Mouse (Mus musculus) liver, embryonic 16.5 days (tissue): ENCODE data around the gene Ccdc136. TPM values are rescaled to one million over a fixed set of nuclear protein-coding genes. Genes with fewer than 3 reads are reported as not detected.
"Not testable (repeated sequence)": the region's sequence is repeated elsewhere in the genome, so short reads cannot be mapped to it uniquely, and the experiment has no call there.

Experiments
- ATAC-seq: fragments of 200-750 bp; cut with Nextera tagmentation; 2 replicates; pipeline ENCODE4 v1.8.0; 2017; ENCODE audit warnings: low read depth, mild to moderate bottlenecking, moderate number of reproducible peaks, moderate library complexity
- H3K27ac ChIP-seq: fragments of 300-500 bp; sonication (generic); 2 replicates; pipeline ENCODE4 v1.5.1; 2014; ENCODE audit warnings: mild to moderate bottlenecking, low read length
- H3K27me3 ChIP-seq: fragments of 300-500 bp; sonication (generic); 2 replicates; pipeline ENCODE4 v1.6.1; 2014; ENCODE audit warnings: low read depth, low read length, mixed read lengths; ENCODE audit not compliant: control insufficient read depth, insufficient read depth
- H3K36me3 ChIP-seq: fragments of 300-500 bp; sonication (generic); 2 replicates; pipeline ENCODE4 v1.6.1; 2014; ENCODE audit warnings: mild to moderate bottlenecking; ENCODE audit not compliant: control insufficient read depth, insufficient read depth
- H3K4me1 ChIP-seq: fragments of 300-500 bp; sonication (generic); 2 replicates; pipeline ENCODE4 v1.6.1; 2014; ENCODE audit warnings: low read depth, low read length, mixed read lengths; ENCODE audit not compliant: control insufficient read depth
- H3K4me2 ChIP-seq: fragments of 300-500 bp; sonication (generic); 2 replicates; pipeline ENCODE4 v1.6.1; 2014; ENCODE audit warnings: low read depth, low read length, mixed read lengths
- H3K4me3 ChIP-seq: fragments of 300-500 bp; sonication (generic); 2 replicates; pipeline ENCODE4 v1.5.1; 2014; ENCODE audit warnings: low read depth, mild to moderate bottlenecking, low read length
- H3K9ac ChIP-seq: fragments of 300-500 bp; sonication (generic); 2 replicates; pipeline ENCODE4 v1.6.1; 2014; ENCODE audit warnings: low read depth, low read length
- H3K9me3 ChIP-seq: fragments of 300-500 bp; sonication (generic); replicated peaks from 2 replicates; pipeline ENCODE4 v1.6.1; 2016; ENCODE audit warnings: low read length; ENCODE audit not compliant: control insufficient read depth
- WGBS: fragments of 180-500 bp; shearing (Covaris S2); extraction: QIAGEN DNeasy Blood & Tissue Kit; methylation state at CpG from one replicate; pipeline ENCODE4 v1.1.7; 2014; ENCODE audit not compliant: insufficient replicate concordance; 5-methylcytosine and 5-hydroxymethylcytosine counted together
- polyA plus RNA-seq: library from polyadenylated mRNA; unstranded; fragments of >200 nt; fragmentation: Nextera tagmentation; extraction: Ambion mirVana; gene quantifications from 2 replicates; pipeline ENCODE4 v1.2.1, GENCODE M21; 2015

Ccdc136 gene
- polyA plus RNA-seq = 0.09 and 0.34 TPM in 2 replicates

DNA sequence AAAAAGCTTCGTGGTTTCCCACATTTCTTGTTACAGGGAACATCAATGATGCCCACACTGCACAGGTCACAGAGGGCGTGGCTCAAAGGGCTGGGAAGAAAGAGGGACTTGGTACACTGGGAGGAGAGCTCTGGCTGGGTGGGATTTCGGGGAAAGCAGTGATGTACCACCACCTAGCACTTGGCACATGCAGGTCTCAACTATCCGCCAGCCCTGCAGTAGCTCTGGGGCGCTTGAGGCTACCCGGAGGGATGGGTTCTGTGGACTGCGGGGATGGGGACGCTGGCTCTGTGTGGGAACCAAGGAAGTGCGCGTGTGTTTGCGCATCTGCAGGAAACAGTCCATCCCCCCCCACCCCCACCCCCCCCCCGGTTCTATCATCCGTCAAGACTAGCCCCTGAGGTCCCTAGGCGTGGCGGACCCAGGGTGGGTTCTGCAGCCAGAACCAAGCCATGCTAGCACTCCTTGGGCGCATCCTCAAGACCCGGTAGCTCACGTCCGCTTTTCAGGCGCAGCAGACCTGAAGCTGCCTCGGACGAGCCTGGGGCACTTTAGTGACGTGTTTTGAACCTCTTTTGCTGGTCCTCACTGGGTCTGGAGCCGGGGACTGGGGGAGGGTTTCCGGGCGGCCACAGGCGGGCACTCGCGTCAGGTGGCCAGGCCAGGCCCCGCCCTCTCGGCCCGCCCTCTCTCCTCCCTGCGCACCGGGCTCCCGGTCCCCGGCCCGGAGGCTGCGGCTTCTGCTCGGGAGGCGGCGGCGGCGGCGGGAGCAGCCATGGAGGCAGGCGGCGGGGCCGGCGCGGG lies at the start of gene Ccdc136:
Gene Ccdc136 (plus strand): TSS at position 400 of the 804 bp plus-strand sequence.
- no peak within 1 kb of the TSS for H3K27ac ChIP-seq
- H3K36me3 ChIP-seq = no peaks in the 10 kb centered on the region
- H3K4me2 ChIP-seq = peak within 1 kb of the TSS; percentile 59
- no peak within 1 kb of the TSS for H3K9ac ChIP-seq
- H3K27me3 ChIP-seq = peaks cover 55% of the 10 kb centered on the region
- H3K4me3 ChIP-seq = peak within 1 kb of the TSS; percentile 48
- peak; percentile 67 for ATAC-seq
- H3K4me1 ChIP-seq = no peaks in the 10 kb centered on the region; the same call in 1 of the 2 replicates
- H3K9me3 ChIP-seq = no peaks in the 10 kb centered on the region
- under 1% methylated on average over 48 of the region's 49 CpGs for WGBS

DNA sequence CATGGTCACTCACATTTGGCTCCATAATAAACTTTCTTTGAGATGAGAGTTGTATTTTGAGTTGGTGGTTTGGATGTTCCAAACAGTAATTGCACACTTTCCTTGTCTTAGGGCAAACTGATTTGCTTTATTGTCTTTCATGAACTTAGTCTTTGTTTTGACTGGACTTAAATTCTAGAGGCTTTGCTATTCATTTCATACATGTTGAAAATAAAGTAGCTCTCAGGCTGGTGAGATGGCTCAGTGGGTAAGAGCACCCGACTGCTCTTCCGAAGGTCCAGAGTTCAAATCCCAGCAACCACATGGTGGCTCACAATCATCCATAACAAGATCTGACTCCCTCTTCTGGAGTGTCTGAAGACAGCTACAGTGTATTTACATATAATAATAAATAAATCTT lies 49.6 kb upstream of the Ccdc136 start:
- H3K9me3 ChIP-seq = not testable (repeated sequence)

DNA sequence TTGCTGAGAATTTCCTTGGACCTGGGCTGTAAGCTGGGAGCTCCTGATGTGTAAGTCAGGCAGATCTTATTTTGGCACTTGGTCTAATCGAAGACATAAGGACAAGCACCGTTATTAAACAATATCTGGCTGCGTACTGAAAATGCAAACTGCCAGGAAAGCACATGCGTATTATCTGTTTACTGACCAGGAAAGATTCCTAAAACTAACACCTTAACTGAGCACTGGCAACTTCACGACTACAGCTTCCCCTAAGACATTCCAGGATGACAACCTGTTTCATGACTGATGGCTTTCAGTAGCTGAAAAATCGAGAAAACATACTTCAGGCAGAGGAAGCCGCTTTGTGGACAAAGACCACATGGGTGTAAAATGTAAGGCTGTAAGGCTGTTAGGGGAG lies 48.9 kb upstream of the Ccdc136 start:
- peaks cover 11% of the 10 kb centered on the region for H3K4me1 ChIP-seq
- ATAC-seq = no peak
- peak overlapping the region; percentile 92 for H3K4me2 ChIP-seq
- no peaks in the 10 kb centered on the region for H3K9me3 ChIP-seq
- peak overlapping the region; percentile 90 for H3K4me3 ChIP-seq
- 41% methylated on average over 7 of the region's 7 CpGs for WGBS
- H3K36me3 ChIP-seq = no peaks in the 10 kb centered on the region
- H3K27me3 ChIP-seq = no peaks in the 10 kb centered on the region
- H3K9ac ChIP-seq = peak overlapping the region; percentile 80
- peak overlapping the region; percentile 84 for H3K27ac ChIP-seq

More for the DNA sequence above, 49.6 kb upstream of the Ccdc136 start:
- H3K4me3 ChIP-seq, H3K36me3 ChIP-seq, ATAC-seq, H3K27ac ChIP-seq, H3K4me2 ChIP-seq, H3K9ac ChIP-seq, H3K27me3 ChIP-seq: not testable (repeated sequence)
- WGBS = 84% methylated on average over 2 of the region's 2 CpGs
- H3K4me1 ChIP-seq = peaks cover 11% of the 10 kb centered on the region

DNA sequence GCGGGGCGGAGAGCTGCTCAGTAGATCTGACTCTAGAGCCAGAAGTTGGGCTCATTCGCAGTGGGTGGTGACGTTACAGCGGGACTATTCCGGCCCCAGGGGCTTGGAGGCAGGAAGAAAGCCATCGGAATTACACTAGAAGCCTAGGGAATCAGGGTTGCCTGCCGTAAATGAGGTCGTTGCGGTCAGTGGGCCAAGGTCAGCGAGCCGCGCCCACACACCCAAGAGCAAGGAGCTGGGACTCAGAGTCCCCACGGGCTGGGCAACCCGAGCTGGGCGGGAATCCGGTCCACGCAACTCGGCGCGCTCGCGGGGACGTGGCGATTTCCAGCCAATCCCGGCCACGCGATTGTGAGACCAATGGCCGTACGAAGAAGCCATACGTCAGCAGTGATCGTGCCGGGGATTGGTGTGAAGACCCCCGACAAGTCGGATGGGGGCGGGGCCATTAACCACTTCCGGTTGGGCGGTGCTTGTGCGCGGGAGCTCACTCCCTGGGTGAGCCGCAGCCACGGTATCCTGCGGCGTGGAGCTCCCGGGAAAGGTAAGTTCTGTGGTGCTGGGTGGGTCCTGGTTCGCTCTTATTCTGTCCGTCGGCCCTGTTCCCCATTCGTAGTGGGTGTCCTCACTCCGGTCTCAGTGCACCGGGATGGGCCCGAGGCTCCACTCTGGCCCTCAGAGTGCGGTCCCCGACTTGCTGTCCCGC lies 48.3 kb upstream of the Ccdc136 start, which contains the start of gene Calu:
Gene Calu (plus strand): TSS at position 405 of the 706 bp plus-strand sequence.
- peak; percentile 97 for ATAC-seq
- no peaks in the 10 kb centered on the region for H3K36me3 ChIP-seq
- H3K27ac ChIP-seq = peak within 1 kb of the TSS; percentile 84
- H3K27me3 ChIP-seq = no peaks in the 10 kb centered on the region
- no peaks in the 10 kb centered on the region for H3K9me3 ChIP-seq
- peak within 1 kb of the TSS; percentile 87 for H3K9ac ChIP-seq
- peak within 1 kb of the TSS; percentile 92 for H3K4me2 ChIP-seq
- under 1% methylated on average over 55 of the region's 55 CpGs for WGBS
- peaks cover 15% of the 10 kb centered on the region for H3K4me1 ChIP-seq
- peak within 1 kb of the TSS; percentile 90 for H3K4me3 ChIP-seq

DNA sequence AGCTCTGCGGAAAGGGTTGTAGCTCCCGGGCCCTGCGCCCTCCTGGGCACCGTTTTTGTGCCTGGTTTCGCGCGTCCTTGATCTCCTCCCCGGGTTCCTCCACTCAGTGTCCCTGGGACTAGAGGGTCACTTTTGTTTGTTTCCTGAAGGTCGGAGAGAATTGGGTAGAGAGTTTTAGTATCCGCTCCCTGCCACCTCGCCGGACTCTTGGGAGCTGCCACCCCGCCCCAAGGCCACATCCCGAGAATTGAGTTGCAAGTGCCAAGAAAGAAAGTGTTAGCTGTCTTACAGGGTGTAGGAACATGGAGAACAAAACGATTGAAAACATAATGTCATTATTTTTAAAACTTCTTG lies 47.8 kb upstream of the Ccdc136 start:
- Histone ChIP-seq H3K27ac (peak overlapping the region; percentile 70), H3K9ac (peak overlapping the region; percentile 87), H3K36me3 (no peaks in the 10 kb centered on the region), H3K4me2 (peak overlapping the region; percentile 92), H3K4me1 (peaks cover 21% of the 10 kb centered on the region), H3K9me3 (no peaks in the 10 kb centered on the region), H3K4me3 (peak overlapping the region; percentile 90), H3K27me3 (no peaks in the 10 kb centered on the region)
- peak; percentile 1 for ATAC-seq
- WGBS = 0% methylated on average over 15 of the region's 15 CpGs

DNA sequence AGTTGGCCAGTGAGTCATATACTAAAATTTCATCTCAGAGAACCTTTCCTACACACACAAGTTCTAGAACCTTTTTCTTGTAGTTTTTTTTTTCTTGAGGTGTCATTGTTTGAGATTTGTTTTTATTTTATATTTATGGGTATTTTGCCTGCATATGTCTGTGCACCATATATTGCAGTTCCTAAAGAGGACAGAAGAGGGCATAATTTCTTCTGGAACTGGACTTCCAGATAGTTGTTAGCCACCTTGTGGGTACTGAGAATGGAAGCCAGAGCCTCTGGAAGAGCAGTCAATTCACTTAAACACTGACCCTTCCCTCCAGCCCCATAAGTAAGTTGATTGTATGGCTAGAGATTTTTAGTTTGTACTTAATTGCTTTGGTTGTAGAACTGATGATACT lies 44.5 kb upstream of the Ccdc136 start:
- H3K4me1 ChIP-seq = peaks cover 22% of the 10 kb centered on the region
- peaks cover 2% of the 10 kb centered on the region; the same call in 1 of the 2 replicates for H3K36me3 ChIP-seq
- H3K27ac ChIP-seq = no peak overlapping the region
- no peak overlapping the region for H3K4me3 ChIP-seq
- H3K27me3 ChIP-seq = no peaks in the 10 kb centered on the region
- H3K9ac ChIP-seq = no peak overlapping the region
- ATAC-seq = no peak
- H3K9me3 ChIP-seq = no peaks in the 10 kb centered on the region
- H3K4me2 ChIP-seq = no peak overlapping the region

DNA sequence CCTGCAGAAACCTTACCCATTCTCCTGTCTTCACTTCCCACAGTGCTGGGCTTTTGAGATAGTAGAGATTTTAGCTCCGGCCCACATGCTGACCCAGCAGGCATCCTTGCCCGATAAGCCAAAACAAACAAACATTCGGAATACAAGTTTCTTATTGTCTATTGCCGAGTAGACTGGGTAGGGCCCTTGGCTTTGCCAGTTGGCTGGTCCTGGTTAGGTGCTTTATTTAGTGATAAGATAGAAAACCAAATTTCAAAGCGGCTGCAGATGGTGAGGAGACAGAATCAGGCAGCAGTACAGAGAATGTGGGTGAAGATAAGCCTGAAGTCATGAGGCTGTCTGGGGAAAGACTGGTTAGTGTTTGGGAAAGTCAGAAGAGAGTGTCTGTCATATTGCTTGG lies 43.3 kb upstream of the Ccdc136 start:
- Histone ChIP-seq H3K36me3 (peaks cover 7% of the 10 kb centered on the region; the same call in 1 of the 2 replicates), H3K9me3 (no peaks in the 10 kb centered on the region), H3K27me3 (no peaks in the 10 kb centered on the region), H3K4me3 (no peak overlapping the region), H3K4me2 (peak overlapping the region; percentile 36), H3K27ac (no peak overlapping the region), H3K4me1 (peaks cover 18% of the 10 kb centered on the region), H3K9ac (no peak overlapping the region)
- WGBS = 19% methylated on average over 5 of the region's 5 CpGs
- ATAC-seq = peak; percentile 11; the same call in 1 of the 2 replicates

DNA sequence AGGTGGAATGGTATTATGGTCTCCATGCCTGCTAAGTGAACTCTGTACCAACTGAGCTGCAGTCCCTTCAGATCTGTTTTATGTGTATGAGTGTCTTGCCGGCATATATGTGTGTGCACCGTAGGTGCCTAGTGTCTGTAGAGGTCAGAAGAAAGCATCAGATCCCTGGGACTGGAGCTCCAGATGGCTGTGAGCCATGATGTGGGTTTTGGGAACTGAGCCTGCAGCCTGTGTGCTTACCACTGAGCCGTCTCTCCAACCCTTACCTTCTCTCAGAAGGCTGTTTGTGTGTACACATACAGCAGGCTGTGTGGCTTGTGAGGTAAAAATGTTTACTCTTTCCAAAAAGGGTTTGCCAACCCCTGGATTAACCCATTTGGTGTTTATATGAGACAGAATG lies 36.7 kb upstream of the Ccdc136 start:
- WGBS = 80% methylated on average over 3 of the region's 3 CpGs

DNA sequence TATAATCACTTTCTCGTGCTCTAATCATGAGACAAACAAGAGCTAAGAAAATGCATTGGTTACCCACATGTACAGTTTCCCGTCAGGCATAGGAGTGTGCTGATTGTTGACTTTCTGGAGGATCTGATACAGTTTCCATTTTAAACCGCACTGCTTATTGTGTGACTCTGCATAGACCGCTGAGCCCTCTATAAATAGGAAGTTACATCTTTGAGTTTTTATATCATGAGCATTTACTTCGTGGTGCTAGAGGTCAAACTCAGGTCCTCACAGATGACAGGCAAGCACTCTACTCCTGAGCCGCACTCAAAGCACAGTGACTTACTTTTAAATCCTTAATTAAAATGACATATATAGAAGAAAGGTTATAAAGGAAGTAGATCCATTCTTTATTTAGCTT lies 35.9 kb upstream of the Ccdc136 start:
- Histone ChIP-seq H3K9me3 (no peaks in the 10 kb centered on the region), H3K4me1 (no peaks in the 10 kb centered on the region; the same call in 1 of the 2 replicates), H3K4me3 (no peak overlapping the region), H3K4me2 (no peak overlapping the region), H3K36me3 (peaks cover 9% of the 10 kb centered on the region), H3K9ac (no peak overlapping the region), H3K27me3 (no peaks in the 10 kb centered on the region), H3K27ac (no peak overlapping the region)
- ATAC-seq = no peak
- WGBS = 72% methylated on average over 6 of the region's 6 CpGs

More for the DNA sequence above, 36.7 kb upstream of the Ccdc136 start:
- peaks cover 9% of the 10 kb centered on the region for H3K36me3 ChIP-seq
- no peak overlapping the region for H3K9ac ChIP-seq
- no peak for ATAC-seq
- no peaks in the 10 kb centered on the region for H3K27me3 ChIP-seq
- no peak overlapping the region for H3K4me3 ChIP-seq
- no peaks in the 10 kb centered on the region for H3K9me3 ChIP-seq
- no peak overlapping the region for H3K27ac ChIP-seq
- H3K4me2 ChIP-seq = no peak overlapping the region
- no peaks in the 10 kb centered on the region; the same call in 1 of the 2 replicates for H3K4me1 ChIP-seq
